Mouse (Mus musculus) urinary bladder, postnatal 25 days (tissue): Measurements from ENCODE around the gene Zfp948.
"Not testable (repeated sequence)": the region's sequence is repeated elsewhere in the genome, so short reads cannot be mapped to it uniquely, and the experiment has no call there.

ENCODE experiments used
- DNase-seq: peaks from one replicate; pipeline ENCODE4 v3.0.0; 2022; ENCODE audit warnings: low spot score

Gene Zfp948

DNA sequence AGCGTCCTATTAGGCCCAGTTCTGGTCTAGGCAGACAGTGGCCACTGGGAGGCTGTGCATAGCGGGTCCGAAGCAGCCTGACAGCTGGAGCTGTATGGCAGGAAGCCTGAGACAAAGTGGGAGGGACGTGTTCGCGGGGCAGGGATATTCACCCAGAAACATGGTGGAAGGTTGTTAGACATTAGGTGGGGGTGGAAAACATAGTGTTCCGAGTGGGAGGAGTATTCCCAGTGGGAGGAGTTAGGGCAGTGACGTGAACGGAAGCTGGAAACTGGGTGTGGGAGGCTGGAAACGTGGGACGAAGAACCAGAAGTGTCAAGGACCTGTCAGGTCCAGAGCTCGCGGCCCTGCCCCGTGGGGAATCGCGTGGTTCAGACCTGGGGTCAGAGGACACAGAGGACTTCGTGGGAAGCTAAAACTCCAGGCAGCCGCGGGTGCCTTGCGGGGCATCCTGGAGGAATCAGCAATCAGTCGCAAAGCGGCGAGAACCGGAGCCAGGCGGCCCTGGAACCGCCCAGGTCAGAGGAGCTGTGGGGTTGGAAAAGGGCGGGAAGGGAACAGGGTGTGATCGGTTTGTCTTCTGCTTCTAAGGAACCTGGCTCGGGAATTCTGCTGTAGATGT, at the start of gene Zfp948:
Gene Zfp948, plus strand, starts transcription at position 281 of the 622 bp plus-strand sequence.
- peak; percentile 76 for DNase-seq

DNA sequence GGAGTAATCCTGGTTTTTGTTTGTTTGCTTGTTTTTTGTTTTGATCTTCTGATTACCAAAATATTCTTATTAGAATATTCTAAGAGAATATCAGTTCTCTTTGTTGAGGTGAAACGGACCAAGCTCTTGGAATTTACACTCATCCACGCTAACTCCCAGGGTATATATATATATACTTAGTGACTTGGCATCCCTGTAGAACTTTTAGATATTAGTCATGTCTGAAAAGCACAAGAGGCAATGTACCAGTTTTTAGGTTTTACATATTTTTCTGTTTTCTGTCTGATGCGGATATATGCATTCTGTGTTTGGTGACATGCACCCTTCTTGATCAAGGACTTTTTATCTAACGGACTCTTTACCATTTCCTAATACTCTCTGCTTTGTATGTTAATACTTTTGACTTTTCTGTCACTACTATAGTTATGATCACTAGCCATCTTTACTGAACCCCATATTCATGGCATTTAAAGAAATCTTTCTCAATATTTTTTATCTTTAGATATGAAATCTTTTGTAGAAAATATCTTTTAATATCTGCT, 49.6 kb upstream of the Zfp948 start:
- DNase-seq: no peak

DNA sequence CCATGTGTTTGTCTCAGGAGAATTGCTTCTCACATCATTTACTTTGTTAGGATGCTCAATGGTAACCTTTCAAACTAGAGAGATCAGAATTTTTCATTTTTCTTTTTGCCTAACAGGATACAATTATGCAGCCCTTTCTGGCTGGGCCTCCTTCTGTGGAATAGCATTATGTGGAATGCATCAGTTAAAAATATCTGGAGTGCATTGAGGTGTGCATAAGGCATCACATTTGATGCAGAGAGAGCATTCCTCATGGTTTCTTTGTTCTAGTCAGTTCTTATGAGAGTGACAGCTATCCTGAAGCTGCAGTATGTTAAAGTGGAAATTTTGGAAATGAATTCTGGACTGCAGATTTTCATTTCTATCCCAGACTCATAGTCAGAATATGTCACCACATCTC, 40.5 kb upstream of the Zfp948 start:
- no peak for DNase-seq

DNA sequence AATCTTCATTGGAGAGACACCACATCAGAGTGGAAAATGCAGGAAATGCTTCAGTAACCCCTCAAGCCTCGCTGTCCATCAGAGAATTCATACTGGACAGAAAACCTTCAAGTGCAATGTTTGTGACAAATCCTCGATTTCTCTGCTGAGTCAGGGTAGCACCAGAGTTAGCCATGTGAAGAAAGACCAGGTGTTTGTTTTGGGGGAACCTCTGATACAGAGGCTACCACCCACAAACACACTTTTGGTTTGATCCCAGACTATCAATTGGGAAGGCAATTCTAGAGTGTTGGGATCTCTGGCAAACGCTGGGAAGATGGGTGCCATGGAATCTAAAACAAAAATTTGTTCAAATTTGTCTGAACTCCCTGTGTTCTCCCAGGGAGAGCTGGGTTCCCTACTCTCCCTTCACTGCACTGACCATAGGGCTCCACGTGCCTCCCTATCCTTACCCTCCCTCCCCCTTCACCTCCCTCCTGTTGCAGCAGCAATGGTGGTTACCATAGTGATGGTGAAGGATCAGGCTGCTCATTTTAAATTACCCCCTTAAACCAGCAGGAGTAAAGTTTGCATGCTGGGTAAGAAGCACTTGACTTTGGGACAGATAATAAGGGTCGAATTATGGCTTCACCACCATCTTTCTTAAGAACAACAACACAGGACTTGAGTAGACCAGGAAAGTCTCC, 36.0 kb upstream of the Zfp948 start:
- DNase-seq: no peak

DNA sequence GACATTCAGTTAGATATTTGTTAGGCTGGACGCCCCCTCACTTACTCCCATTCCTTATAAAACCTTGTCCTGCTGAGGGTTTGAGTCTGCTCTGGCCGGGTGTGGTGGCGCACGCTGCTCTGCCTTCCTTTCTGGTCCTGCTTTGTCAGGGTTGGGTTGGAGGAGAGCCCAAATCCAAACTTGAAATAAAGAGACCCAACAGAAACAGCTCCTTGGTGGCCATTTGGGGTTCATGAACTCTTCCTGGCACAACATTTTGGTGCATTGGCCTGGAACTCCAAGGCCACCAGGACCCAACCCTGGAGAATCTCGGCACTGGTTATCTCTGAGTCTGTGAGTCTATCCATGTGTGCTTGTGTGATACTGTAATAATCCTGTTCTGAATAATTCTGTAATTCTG, 35.2 kb upstream of the Zfp948 start:
- peak; percentile 19 for DNase-seq

DNA sequence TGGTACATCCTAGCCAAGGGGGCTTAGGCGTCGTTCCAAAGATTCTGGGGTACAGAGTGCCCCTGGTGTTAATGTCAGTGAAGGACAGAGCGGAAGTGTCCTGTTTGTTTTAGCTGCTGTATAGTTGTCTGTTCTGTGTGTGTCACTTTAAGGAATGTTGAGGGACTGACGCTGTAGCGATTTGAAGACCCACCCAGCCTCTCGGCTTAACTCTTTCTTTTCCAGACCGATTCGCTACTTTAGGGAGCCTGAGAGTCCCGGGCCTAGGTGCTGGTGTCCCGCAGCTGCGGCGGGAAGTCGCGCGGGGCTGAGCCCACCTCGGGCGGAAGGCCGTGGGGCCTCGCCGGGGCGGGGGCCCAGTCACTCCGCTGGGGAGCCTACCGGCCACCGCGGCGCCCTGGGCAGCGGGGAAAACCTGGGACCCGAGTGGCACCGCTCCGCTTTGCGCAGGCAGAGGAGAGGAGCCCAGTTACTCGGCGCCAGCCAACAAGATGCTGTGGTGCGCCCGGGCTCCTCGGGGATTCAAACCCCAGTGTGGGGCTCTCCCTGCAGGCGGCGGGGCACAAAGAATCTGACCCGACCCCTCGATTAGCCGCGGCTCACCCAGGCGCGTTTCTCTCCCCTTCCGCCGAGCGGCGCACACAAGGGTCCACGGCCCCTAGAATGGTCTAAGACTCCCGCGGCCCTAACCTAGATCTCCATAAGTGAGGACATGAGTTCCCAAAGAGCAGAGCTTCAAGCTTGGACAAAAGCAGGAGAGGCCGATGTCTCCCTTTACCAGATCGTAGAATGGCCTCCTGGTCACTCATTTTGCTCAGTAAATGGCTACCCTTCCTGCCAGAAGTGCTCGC, 34.5 kb upstream of the Zfp948 start:
- peak; percentile 67 for DNase-seq

DNA sequence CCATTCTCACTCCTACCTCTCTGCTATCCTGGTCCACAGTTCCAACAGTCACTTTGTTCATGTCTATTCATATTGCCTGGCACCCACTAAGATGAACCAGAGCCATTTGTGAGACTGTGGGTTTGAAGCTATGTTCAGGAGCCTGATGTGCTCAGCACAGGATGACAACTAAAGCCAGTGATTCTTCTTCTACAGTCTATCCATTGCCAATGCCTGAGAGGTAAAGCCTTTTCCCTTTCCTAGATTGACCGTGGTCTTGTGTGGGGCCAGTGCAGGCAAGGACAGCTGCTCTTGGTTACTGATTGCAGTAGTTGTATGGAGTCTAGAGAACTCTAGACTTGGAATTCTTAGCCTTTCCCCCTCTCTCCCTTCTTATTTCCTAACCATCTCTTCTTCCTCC, 32.8 kb upstream of the Zfp948 start:
- DNase-seq: no peak

DNA sequence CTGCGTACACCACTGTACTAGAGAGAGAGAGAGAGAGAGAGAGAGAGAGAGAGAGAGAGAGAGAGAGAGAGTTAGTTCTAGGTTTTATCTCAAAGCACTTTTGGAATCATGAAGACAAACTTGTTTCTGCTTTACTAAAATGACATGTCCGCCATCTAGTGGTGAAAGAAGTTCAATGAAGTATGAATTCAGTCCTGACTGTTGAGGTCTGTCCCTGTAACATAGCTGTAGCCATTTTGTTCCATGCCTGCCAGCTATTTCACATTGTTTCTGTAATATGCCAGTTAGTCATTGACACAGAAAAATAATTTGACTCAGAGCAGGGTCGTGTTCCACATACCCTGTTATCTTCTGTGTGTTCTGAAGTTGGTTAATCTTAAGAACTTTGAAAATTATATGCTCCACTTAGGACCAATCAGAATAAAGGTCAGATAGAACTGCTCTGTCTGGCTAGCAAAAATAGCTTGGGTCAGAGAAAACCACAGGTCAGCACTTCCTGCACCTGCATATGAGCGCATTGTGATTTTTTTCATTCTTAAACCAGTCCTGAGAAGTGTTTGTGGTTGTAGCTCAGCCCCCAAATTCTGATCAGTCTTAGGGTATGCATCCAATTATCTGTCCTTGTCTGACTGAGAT, 32.2 kb upstream of the Zfp948 start:
- DNase-seq: no peak

DNA sequence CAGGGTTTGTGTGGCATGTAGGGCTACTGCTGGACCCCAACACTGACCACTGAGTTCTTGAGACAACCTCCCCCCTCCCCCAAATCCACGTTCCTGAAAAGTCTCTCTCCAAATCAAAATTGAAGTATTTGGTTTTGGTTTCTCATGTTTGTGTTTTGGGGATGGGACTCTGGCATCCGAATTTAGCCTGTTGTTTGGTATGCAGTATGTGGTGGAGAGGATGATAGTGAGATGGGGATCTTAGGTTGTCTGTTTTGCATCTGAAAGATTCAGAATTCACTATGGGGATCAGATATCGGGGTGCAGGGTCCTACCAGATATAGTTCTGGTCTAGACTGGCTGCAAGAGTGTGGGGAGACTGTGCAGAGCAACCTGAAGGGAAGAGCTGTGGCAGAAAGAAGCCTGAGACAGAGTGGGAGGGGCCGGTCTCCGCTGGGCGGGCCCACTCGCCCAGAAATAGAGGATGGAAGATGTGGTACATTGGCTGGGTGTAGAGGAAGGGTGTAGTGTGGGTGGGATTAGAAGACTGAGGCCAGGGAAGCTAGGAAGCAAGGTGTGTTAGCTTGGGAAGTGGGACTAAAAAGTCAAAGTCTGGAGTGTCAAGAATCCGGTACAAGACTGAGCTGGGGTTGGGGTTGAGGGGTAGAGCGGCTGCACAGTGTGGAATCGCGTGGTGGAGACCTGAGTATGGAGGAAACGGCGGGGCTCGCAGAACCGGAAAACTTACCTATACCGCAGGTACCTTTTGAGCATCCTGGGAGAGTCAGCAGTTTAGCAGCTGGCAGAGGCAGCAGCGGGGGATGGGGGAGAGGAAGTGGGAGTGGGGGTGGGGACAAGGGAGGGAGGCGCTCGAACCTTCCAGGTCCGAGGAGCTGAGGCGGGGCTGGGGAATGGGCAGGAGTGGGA, 31.5 kb upstream of the Zfp948 start, which contains the start of gene Zfp52:
Gene Zfp52, plus strand, starts transcription at position 444 of the 906 bp plus-strand sequence.
- DNase-seq: peak; percentile 51

DNA sequence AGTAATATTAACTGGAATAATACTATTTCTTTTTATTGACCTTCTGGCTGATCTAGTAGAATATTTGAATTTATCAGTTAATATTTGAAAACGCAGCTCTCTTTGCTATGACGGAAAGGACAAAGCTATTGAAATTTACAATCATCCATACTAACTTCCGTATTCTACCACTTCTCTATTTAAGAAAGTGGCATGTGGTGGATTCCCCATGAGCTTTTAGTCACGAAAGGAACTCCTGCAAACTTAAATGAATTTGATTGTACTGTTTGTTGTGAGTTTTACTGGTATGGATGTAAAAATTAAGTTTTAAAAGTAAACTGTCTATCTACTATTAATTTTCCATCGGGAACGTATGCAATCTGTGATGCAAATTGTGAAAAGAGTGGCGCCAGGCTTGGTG, 30.7 kb upstream of the Zfp948 start:
- no peak for DNase-seq

DNA sequence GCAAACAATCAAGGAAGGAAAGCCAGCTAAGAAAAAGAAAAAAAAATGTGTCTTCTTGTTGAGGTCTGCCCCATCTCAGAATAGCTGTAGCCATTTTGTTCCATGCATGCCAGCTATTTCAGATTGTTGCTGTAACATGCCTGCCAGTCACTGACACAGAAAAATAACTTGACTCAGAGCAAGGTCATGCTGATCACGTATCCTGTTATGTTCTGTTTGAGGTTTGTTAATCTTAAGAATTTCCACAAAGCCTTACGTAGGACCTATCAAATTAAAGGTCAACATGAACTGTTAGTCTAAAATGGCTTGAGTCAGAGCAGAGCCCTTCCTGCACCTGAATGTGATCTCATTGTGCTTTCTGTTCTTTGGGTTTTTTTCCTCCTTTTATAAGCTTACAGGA, 30.1 kb upstream of the Zfp948 start:
- no peak for DNase-seq

DNA sequence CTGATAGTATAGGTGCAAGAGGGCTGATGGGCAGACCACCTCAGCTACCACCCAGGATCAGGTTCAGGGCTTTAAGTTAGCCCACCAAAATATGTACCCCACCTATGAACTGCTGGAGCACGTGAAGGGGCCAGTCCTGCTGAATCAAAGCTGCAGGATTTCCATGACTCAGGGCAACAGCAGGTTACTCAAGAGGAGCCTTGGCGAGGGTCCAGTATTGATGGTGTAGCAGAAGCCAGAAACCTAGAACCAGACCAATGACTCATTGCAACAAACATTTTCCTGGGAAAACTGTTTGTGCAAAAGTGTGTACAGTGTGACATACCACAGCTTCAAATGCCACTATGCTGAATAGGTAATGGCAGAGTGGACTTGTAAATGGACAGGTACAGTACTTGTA, 9.0 kb upstream of the Zfp948 start:
- no peak for DNase-seq

DNA sequence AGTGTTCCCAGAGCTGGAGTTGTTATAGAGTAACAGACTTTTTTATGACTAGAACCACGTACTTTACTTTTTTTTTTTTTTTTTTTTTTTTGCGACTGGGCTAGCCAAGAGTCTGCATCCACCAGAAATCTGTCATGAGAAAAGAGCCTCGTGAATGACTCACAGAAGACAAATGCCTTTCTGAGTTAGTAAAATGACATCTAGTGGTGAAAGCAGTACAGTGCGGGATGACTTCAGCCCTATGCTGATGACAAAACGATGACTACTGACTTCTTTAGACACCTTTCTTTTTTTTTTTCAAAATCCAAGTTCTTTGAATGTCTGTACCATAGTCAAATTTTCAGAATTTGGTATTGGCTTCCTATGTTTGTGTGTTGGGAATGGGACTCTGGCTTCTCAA, 588 bp upstream of the Zfp948 start:
- DNase-seq: no peak

DNA sequence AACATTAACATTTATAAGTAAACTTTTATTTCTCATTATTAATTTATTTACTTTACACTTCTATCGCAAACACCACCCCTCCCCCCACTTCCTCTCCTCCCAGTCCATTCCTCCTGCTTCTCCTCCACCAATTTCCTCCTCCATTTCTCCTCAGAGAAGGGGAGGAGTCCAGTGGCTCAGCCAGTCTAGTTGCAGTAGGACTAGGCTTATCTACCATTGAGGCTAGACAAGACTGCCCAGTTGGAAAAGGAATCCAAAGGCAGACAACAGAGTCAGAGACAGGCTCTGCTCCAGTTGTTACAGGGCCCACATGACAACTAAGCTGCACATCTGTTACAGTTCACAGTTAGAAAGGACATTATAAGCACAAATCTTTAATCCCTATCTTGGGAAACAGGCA, 888 bp downstream of the Zfp948 start:
- peak; percentile 10 for DNase-seq

DNA sequence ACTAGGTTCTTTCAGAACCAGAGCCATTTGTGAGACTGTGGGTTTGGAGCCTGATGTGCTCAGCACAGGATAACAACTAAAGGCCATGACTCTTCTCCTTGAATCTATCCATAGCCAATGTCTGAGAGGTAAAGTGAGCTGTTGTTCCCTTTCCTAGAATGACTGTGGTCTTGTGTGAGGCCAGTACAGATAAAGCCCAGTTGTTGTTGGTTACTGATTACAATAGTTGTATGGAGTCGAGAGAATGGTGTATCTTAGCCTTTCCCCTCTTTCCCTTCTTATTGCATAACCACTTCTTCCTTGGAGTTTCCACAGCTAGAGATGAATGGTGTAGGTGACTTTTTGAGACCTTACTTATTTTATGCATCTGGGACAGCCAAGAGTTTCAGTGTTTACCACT, 12.3 kb downstream of the Zfp948 start:
- DNase-seq: no peak

DNA sequence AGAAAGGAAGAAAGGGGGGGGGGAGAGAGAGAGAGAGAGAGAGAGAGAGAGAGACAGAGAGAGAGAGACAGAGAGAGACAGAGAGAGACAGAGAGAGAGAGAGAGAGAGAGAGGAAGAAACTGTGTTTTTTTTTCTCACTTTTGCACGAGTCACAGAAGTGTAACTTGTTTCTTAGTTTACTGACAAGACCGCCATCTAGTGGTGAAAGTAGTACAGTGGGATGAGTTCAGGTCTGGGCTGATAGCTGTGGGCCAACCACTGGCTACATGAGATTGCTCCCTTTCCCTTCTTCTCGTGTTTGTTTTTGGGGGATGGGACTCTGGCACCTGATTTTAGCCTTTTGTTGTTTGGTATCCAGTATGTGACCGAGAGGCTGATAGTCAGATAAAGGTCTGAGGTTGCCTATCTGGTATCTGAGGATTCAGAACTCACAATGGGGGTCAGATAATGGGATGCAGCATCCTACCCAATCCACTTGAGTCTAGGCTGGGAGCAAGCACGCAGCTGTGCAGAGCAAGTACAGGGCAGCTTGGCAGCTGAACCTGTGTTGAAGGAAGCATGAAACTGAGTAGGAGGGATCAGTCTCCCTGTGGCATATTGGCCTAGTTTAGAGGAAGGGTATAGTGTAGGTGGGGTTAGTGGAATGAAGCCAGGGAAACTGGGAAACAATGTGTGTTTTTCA, 12.8 kb downstream of the Zfp948 start:
- peak; percentile 20 for DNase-seq

DNA sequence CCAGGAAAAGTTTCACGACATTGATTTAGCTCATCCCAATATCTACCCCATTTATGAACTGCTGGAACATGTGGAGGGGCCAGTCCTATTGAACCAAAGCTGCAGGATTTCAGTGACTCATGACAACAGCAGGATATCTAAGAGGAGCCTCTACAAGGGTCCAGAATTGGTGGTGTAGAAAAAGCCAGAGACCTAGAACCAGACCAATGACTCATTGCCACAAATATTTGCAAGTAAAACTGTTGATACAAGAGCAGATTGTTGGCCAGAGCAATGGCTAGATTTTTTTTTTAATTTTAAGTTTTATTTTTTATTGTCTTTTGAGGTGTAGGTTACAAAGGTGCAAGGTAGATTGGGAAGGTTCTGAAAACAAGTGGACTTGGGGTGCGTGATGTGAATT, 18.7 kb downstream of the Zfp948 start:
- no peak for DNase-seq

DNA sequence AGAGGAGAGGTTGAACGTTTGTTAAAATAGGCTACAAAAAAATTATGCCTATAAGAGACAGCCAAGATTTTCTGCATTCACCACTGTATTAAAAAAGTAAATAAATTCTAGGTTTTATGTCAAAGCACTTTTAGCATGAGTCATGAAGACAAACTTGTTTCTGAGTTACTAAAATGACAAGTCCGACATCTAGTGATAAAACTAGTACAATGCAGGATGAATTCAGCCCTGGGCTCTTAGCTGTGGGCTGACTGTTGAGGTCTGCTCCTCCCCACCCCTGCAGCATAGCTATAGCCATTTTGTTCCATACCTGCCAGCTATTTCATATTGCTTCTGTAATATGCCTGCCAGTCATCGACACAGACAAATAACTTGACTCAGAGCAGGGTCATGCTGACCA, 49.5 kb downstream of the Zfp948 start:
- no peak for DNase-seq

DNA sequence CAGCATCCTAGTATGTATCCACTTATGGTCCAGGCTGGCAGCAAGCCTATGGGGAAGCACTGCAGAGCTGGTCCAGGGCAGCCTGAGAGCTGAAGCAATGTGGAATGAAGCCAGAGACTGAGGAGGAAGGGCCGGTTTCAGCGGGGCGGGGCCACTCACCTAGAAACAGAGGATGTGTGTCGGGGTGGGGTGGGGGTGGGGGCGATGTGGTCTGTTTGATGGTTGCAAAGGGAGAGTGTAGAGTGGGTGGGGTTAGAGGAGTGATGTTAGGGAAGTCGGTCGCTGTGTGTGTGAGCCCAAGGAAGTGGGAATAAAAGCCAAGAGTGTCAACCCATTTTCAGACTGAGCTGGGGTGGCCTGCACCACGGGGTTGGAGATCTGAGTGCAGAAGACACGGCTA, 50.5 kb downstream of the Zfp948 start:
- no peak for DNase-seq

DNA sequence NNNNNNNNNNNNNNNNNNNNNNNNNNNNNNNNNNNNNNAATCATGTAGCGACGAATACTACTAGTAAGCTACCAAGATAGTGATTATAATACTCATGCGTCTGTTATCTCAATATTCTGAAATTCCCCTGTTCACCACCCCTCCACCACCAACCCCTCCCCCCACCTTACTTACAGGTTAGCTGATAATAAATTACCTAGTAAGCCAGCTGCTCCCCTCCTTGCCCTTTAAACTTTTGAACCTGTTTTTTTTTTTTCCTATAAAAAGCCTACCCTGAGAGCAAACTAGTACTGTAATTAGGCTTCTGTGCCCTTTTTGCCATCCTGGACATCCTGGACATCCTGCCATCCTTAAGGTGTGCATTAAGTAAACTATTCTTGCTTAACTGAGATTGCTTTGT, 56.8 kb downstream of the Zfp948 start:
- DNase-seq: no peak

DNA sequence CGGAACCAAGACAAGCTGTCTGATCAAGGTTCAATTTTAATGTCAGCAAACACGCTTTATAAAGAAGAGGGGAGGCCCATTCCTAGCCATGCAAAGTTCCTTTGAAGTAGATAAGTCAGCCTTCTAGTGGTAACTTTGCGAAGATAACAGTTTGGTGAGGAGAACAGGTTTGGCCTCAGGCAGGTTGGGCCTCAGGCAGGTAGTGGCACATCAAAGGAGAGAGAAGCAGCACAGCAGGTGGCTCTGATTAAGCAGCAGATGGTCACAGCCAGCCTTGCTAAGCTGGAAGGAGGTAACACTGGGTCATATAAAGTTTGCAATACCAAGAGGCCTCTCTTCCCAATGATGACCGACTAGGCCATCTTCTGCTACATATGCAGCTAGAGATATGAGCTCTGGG, 69.0 kb downstream of the Zfp948 start:
- not testable (repeated sequence) for DNase-seq
